Mouse (Mus musculus): Measurements from ENCODE around the gene Mal. TPM values are rescaled to one million over a fixed set of nuclear protein-coding genes. Genes with fewer than 3 reads are reported as not detected.

The Mal gene
- polyA plus RNA-seq (2012; fragmentation: generic; extraction: Trizol): 0.05 TPM

DNA sequence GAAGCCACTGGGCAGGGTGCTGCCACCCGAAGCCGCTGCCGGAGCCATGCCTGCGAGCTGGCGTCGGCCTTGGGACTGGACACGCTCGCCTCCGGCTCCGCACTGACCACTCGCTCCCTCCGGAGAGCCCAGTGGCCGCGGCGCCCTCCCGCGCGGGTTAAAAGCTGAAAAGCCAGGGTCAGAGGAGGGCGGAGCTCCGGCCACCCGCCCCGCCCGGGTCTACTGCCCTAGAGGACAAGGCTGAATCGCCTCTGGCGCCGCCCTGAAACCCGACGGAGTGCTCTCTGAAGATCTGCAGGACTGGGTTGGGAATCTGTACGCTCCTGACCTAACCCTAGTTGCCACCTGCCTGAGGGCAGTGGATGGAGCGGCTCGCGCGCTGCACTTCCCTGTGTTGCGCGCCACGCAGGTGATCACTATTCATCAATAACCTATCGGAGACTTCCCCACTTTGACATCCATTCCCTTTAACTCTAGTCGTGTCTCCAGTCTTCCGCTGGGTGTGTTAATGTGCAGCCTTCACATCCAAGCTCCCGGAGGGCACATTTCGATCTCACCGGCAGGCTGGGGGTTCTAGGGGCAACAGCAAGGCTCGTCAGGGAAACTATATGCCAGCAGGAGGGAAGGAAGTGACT is at the start of gene Mal:
Gene Mal, minus strand, starts transcription at position 610 of the 635 bp plus-strand sequence.
- no peak within 1 kb of the TSS for H3K4me3 ChIP-seq

DNA sequence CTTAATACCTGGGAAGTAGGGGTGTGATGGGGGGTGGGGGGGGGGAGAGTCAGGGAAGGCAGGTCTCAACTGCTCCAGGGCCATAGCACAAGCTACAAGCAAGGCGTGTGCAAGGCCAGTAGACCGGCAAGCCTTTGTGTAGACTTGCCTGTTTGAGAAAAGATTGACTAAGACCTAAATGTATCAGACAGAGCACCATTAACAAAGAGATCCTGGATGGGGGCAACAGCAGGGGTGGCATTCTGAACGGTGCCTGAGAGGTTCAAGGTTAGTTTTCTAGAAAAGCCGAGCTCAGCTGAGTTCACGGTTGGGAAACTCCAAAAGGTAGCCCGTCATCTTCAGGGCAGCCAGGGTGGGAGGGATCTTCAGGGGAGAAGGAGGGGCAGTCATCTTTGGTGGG is 48.8 kb upstream of the Mal start:
- Histone ChIP-seq H3K4me3 (no peak overlapping the region), H3K4me2 (ENCODE audit: low read depth) (no peak overlapping the region), H3ac (ENCODE audit: control insufficient read depth, insufficient read length) (no peak overlapping the region), H3K36me3 (ENCODE audit: control insufficient read depth, insufficient read depth) (no peaks in the 10 kb centered on the region), H3K79me2 (ENCODE audit: control insufficient read depth, insufficient read depth) (no peaks in the 10 kb centered on the region), H3K27me3 (ENCODE audit: control insufficient read depth, insufficient read depth, insufficient read length) (no peaks in the 10 kb centered on the region)
- no peak for TF ChIP-seq MYOD1 (IDR thresholded peaks at IDR 0.05; ENCODE audit: control insufficient read depth in 1 of 3, insufficient read length in 2 of 3, low read depth in 2 of 3)
- no peak for TF ChIP-seq TCF3 (IDR thresholded peaks at IDR 0.05; ENCODE audit: insufficient read length, low read depth)
- no peak for TF ChIP-seq REST (IDR thresholded peaks at IDR 0.05; ENCODE audit: insufficient read depth, insufficient read length)
- no peak for TF ChIP-seq MYOG (IDR thresholded peaks at IDR 0.05; ENCODE audit: control insufficient read depth in 1 of 3, insufficient read depth in 1 of 3, insufficient read length in 2 of 3, low read depth in 2 of 3)
- TF ChIP-seq MAX (IDR thresholded peaks at IDR 0.05; ENCODE audit: low read depth): no peak
- no peak for TF ChIP-seq USF1 (IDR thresholded peaks at IDR 0.05; ENCODE audit: low read depth)
- no peak for TF ChIP-seq POLR2A (IDR thresholded peaks at IDR 0.05; ENCODE audit: insufficient read length, low read depth)
- TF ChIP-seq POLR2AphosphoS2 (IDR thresholded peaks at IDR 0.05; ENCODE audit: insufficient read length, low read depth): no peak

More for the DNA sequence above, at the start of gene Mal:
- no peaks in the 10 kb centered on the region for H3K79me2 ChIP-seq (ENCODE audit: control insufficient read depth, insufficient read depth)
- H3K27me3 ChIP-seq (ENCODE audit: control insufficient read depth, insufficient read depth, insufficient read length): peaks cover 55% of the 10 kb centered on the region
- H3K36me3 ChIP-seq (ENCODE audit: control insufficient read depth, insufficient read depth): no peaks in the 10 kb centered on the region
- TF ChIP-seq POLR2AphosphoS2 (IDR thresholded peaks at IDR 0.05; ENCODE audit: insufficient read length, low read depth): no peak
- no peak for TF ChIP-seq POLR2A (IDR thresholded peaks at IDR 0.05; ENCODE audit: insufficient read length, low read depth)
- no peak for TF ChIP-seq E2F4 (IDR thresholded peaks at IDR 0.05; ENCODE audit: insufficient read depth)
- TF ChIP-seq CEBPB (IDR thresholded peaks at IDR 0.05; ENCODE audit: insufficient read depth, poor library complexity, severe bottlenecking): no peak
- TF ChIP-seq MYOG (IDR thresholded peaks at IDR 0.05; ENCODE audit: control insufficient read depth in 1 of 3, insufficient read depth in 1 of 3, insufficient read length in 2 of 3, low read depth in 2 of 3): no peak
- no peak for TF ChIP-seq SRF (IDR thresholded peaks at IDR 0.05; ENCODE audit: control insufficient read depth, insufficient read length, low read depth)
- H3ac ChIP-seq (ENCODE audit: control insufficient read depth, insufficient read length): no peak within 1 kb of the TSS
- H3K4me2 ChIP-seq (ENCODE audit: low read depth): peak within 1 kb of the TSS; percentile 24

DNA sequence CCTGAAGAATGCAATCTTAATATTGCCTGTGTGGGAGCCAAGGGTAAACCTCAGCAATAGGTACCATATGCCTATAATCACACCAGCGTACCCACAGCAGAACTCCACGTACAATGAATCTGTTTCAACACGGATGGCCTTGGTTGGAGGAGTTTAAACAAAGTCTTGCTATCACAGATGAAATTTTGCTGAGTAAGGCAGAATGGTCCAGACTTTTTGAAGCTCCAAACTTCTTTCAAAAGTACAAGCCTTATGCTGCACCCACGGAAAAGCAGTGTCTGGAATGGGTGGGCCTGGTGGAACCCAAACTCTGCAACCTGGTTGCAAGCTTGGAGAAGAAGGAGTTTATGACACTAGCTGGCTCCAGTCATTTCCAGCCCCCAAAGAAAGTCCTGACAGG is 32.7 kb upstream of the Mal start:
- H3K4me2 ChIP-seq (ENCODE audit: low read depth): no peak overlapping the region
- H3K36me3 ChIP-seq (ENCODE audit: control insufficient read depth, insufficient read depth): no peaks in the 10 kb centered on the region
- H3K79me2 ChIP-seq (ENCODE audit: control insufficient read depth, insufficient read depth): no peaks in the 10 kb centered on the region
- H3K27me3 ChIP-seq (ENCODE audit: control insufficient read depth, insufficient read depth, insufficient read length): peaks cover 17% of the 10 kb centered on the region
- no peak overlapping the region for H3ac ChIP-seq (ENCODE audit: control insufficient read depth, insufficient read length)
- TF ChIP-seq REST (IDR thresholded peaks at IDR 0.05; ENCODE audit: insufficient read depth, insufficient read length) (no peak), TCF3 (IDR thresholded peaks at IDR 0.05; ENCODE audit: insufficient read length, low read depth) (no peak), E2F4 (IDR thresholded peaks at IDR 0.05; ENCODE audit: insufficient read depth) (no peak), MYOD1 (IDR thresholded peaks at IDR 0.05; ENCODE audit: control insufficient read depth in 1 of 3, insufficient read length in 2 of 3, low read depth in 2 of 3) (no peak), SRF (IDR thresholded peaks at IDR 0.05; ENCODE audit: control insufficient read depth, insufficient read length, low read depth) (no peak), USF1 (IDR thresholded peaks at IDR 0.05; ENCODE audit: low read depth) (no peak), CEBPB (IDR thresholded peaks at IDR 0.05; ENCODE audit: insufficient read depth, poor library complexity, severe bottlenecking) (no peak), MAX (IDR thresholded peaks at IDR 0.05; ENCODE audit: low read depth) (no peak), TCF12 (IDR thresholded peaks at IDR 0.05; ENCODE audit: insufficient read depth, poor library complexity, severe bottlenecking) (no peak), POLR2AphosphoS2 (IDR thresholded peaks at IDR 0.05; ENCODE audit: insufficient read length, low read depth) (no peak)
- no peak overlapping the region for H3K4me3 ChIP-seq

DNA sequence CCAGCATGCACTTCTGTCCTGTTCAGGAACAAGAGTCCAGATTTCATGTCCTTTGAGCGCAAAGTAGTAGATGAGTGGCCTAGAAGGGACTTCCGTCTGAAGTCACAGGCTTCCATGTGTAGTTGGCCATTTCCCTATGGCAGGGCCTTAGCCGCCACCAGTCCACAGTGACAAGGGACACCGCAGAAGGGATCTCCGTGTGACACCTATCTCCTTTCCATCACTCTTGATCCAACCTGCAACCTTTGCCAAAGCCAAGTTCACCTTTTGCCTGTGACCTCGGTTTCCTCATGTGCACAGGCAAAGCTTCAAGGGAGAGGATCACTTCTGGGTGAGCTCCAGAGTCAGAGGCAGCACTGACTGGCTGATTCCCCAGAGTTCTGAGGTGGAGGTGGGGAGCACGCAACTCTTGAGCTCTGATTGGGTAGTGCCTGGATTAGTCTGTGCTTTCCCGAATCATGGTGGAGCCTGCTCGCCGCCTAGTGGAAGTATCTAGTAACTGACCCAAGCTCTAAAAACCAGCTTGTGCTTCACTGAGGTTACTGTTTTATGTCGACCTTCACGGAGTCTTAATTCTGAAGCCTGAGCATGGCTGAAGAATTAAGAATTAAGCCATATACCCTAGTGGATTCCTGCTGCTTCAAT is 27.3 kb upstream of the Mal start:
- no peaks in the 10 kb centered on the region for H3K27me3 ChIP-seq (ENCODE audit: control insufficient read depth, insufficient read depth, insufficient read length)
- no peak overlapping the region for H3ac ChIP-seq (ENCODE audit: control insufficient read depth, insufficient read length)
- H3K4me2 ChIP-seq (ENCODE audit: low read depth): no peak overlapping the region
- no peak for TF ChIP-seq MAX (IDR thresholded peaks at IDR 0.05; ENCODE audit: low read depth)
- TF ChIP-seq SRF (IDR thresholded peaks at IDR 0.05; ENCODE audit: control insufficient read depth, insufficient read length, low read depth): no peak
- TF ChIP-seq MYOD1 (IDR thresholded peaks at IDR 0.05; ENCODE audit: control insufficient read depth in 1 of 3, insufficient read length in 2 of 3, low read depth in 2 of 3): no peak
- TF ChIP-seq POLR2A (IDR thresholded peaks at IDR 0.05; ENCODE audit: insufficient read length, low read depth): no peak
- TF ChIP-seq REST (IDR thresholded peaks at IDR 0.05; ENCODE audit: insufficient read depth, insufficient read length): no peak
- TF ChIP-seq TCF3 (IDR thresholded peaks at IDR 0.05; ENCODE audit: insufficient read length, low read depth): no peak
- TF ChIP-seq CEBPB (IDR thresholded peaks at IDR 0.05; ENCODE audit: insufficient read depth, poor library complexity, severe bottlenecking): no peak
- TF ChIP-seq E2F4 (IDR thresholded peaks at IDR 0.05; ENCODE audit: insufficient read depth): no peak
- no peak for TF ChIP-seq USF1 (IDR thresholded peaks at IDR 0.05; ENCODE audit: low read depth)
- no peak for TF ChIP-seq MYOG (IDR thresholded peaks at IDR 0.05; ENCODE audit: control insufficient read depth in 1 of 3, insufficient read depth in 1 of 3, insufficient read length in 2 of 3, low read depth in 2 of 3)
- no peak for TF ChIP-seq POLR2AphosphoS2 (IDR thresholded peaks at IDR 0.05; ENCODE audit: insufficient read length, low read depth)
- no peak for TF ChIP-seq TCF12 (IDR thresholded peaks at IDR 0.05; ENCODE audit: insufficient read depth, poor library complexity, severe bottlenecking)
- no peak overlapping the region for H3K4me3 ChIP-seq
- H3K79me2 ChIP-seq (ENCODE audit: control insufficient read depth, insufficient read depth): no peaks in the 10 kb centered on the region
- H3K36me3 ChIP-seq (ENCODE audit: control insufficient read depth, insufficient read depth): no peaks in the 10 kb centered on the region
